Mouse (Mus musculus) gastrocnemius, postnatal 14 days (tissue): ENCODE measurements around the gene Cenpa. TPM values are rescaled to one million over a fixed set of nuclear protein-coding genes. Genes with fewer than 3 reads are reported as not detected.

ENCODE experiments used
- DNase-seq: peaks from one replicate; pipeline ENCODE4 v3.0.0; 2021; ENCODE audit warnings: mixed read lengths
- intact Hi-C: fragments of 180-260 bp; cut with DNase I; formaldehyde crosslinking; loops from one replicate; pipeline ENCODE4 v1.15.1; 2025; ENCODE audit warnings: low total_unique reads
- total RNA-seq, 2 experiments: library from RNA; stranded (reverse); gene quantifications; 2 replicates each; pipeline ENCODE4 v1.2.3; 2021

Cenpa gene
- total RNA-seq, 2 experiments from 2014 or later, result 7.0 to 10.2 TPM

DNA sequence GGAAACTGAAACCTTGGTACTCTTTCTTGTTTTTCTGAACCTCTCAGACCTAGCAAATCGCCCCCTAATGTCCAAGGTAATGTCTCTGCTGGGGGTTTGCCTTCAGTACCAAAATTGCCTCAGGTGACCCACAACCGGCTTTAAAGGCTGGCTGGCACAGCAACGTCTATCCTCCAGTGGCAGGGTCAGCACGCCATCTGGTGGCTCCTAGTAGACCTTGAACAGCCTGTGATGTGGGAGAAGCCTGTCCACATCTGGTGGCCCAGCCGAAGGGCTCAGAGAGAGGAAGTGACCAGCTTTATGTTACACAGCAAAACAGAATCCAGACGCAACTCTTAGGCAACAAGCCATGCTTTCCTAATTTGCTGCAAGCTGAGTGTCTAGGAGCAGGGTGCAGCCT is 28.5 kb upstream of the Cenpa start:
- intact Hi-C loops, result loop anchor here (10.0 kb wide), 1 partner anchor 223 kb away; no protein-coding TSS in a partner anchor
- DNase-seq, result peak; percentile 74

DNA sequence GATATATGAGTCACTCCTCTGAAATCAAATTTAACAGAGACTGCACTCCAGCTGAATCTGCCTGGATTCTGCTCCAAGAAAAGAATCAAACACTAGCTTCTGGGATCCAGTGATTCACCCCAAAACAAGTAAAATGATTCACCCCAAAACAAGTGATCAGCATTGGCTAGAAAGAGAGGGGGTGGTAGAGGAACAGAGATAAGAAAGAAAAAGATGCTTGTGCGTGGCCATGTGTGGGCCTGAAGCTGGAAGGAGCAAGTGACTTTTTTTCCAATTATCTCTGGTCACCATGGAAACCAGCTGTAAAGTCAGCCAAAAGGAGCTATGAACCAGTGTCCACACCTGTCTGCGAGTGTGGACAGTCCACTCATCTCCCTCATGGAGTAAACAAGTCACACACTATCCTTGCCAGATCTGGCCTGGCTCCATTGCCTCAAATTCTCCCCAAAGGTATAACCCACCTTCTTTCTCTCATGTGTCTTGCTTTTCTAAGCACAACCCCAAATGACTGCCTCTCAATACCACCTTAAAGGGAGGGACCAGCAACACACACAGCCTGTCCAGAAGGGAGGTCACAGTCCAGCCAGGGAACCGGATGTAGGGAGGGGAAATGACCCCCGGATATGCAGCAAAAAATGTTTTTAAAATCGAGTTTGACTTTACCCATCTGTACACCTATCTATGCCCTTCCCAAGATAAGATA is 22.9 kb upstream of the Cenpa start:
- no peak for DNase-seq
- intact Hi-C loops, result no loop called here

DNA sequence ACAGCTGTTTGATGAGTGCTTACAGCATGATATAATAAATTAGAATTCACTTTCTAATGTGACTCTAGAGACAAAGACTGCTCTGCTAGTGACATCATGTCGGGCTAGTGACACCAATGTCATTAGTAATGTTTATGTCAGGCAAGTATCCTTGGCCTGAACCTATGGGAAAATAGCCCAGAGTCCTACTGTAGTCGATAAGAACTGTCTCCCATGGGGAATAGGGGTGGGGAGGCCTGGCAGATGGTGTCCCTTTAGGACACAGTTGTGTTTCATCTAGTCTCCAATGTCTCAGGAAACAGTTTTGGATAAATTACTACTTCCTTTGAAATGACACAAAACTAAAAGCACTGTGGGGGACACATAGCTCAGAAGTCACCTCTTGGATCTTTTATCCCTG is 20.5 kb upstream of the Cenpa start:
- intact Hi-C loops, result no loop called here
- DNase-seq, result no peak

DNA sequence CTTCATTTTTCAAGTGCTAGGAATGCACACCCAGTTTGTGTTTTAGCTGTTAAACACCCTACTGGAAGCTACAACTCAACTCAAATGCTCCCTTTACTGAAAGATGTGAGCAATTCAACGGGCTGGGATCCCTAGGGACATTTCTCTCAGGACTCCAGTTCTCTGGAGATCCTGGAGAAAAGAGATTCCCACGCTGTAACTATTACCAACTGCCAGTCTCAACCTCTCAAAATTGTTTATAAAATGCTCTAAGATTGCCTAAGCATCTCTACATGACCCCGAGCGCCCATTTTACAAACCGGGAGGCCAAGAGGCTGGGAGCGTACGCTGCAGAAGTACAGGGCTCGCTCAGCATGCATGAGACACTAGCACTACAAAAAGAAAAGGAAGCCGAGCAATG is 19.2 kb upstream of the Cenpa start:
- DNase-seq, result no peak
- intact Hi-C loops, result no loop called here

DNA sequence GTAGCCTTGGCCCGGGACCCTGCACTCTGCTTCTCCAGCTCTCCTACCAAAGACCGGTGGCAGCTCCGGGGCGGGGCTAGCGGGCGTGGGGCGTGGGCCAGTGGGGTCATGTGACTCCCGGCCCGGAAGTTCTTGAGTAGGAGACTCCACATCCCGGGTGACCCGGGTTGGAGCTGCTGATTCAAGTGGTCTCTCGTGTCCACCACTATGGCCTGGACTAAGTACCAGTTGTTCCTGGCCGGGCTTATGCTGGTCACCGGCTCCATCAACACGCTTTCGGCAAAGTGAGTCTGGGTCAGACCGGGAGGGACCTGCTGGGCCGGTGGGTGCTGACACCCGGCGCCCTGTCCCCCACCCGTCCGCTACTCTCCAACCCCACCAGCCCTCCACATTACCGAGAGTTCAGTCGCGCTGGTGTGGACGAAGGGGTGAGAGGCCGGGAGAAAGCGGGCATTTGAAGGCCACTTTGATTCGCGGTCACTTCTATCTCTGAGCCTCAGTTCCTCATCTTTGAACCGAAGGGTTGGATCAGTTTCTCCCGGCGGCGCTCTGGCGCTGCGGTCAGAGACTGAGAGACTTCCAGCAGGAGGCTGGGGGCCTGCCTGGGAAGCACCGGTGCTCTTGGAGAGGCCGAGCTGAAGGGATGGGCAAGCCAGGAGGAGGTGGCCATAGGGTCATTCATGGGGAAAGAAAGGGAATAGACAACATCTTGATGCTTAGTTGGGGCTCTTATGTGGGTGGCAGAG is 18.6 kb upstream of the Cenpa start, which contains the start of gene Slc35f6:
Gene Slc35f6 (plus strand): TSS at position 119 of the 746 bp plus-strand sequence.
- intact Hi-C loops, result no loop called here
- DNase-seq, result peak; percentile 94

DNA sequence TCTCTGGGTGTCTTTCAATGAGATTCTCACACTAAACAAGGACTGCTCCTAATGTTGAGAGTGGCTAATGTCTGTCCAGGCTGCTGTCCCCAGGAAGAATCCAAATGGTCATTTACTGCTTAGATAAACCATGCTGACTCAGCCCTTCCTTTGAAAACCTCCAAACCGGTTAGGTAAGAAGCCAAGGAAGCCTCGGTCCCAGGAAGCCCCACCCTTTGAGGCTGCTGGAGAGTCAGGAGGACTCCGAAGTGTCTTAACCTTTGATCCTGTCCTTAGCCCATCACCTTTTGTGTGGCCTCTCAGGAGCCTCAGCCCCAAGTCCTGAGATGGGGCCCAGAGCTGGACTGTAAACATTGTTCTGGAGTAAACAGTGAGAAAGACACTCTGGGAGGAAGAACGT is 17.0 kb upstream of the Cenpa start:
- intact Hi-C loops, result no loop called here
- DNase-seq, result no peak

DNA sequence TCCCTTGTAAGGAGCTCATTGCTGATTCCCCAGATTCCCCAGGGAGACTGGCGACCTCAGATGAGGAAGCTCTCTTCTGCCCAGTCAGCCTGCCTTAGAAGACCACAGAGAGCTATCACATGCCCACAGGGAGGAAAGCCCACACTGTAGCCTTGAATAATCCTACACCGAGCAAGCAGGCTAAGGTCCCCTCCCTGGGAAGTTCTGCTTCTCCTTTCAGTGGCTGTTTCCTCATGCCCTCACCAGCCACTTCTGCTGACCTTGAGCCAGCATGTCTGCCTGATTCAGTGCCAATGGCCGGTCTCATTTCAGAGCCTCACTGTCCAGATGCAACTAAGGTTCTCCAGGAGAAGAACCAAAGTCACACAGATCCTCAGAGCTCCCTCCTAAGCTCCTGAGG is 15.8 kb upstream of the Cenpa start:
- DNase-seq, result peak; percentile 24
- intact Hi-C loops, result no loop called here

DNA sequence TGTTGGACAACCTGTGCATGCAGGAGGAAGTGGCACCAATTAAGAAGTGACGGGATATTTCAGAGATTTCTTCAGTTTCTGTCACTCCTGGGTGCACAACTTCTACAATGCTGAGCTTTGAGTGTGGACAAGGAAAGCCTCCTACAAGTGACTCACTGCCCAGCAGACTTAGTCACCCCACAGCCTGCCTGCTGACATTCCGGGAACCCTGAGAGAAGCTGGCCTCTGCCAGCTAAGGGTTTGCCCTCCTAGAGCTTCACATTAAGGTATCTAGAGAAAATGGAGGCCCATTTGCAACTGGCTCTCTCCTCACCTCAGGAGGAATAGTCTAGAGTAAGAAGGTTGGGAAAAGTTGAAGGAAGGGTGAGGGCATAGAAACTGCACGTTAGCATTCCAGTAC is 15.0 kb upstream of the Cenpa start:
- intact Hi-C loops, result no loop called here
- no peak for DNase-seq

DNA sequence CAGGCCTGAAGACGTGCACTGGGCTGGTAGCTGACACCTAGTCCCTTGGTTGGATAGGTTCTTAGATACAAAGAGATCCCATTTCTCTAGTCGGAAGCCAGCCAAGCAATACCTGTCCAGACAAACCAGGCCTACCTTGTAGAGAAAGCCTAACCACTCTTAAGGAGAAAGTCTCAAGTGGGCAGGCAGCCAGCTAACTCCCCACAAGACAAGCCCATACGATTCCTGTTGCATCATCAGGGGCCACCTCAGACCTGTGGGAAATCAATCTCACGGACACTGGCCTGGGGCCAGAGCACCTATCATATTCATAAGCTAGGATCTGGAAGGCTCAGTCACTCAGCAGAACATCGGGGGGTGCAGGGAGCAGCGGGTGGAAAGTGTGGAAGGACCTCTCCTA is 13.3 kb upstream of the Cenpa start:
- DNase-seq, result no peak
- intact Hi-C loops, result no loop called here

DNA sequence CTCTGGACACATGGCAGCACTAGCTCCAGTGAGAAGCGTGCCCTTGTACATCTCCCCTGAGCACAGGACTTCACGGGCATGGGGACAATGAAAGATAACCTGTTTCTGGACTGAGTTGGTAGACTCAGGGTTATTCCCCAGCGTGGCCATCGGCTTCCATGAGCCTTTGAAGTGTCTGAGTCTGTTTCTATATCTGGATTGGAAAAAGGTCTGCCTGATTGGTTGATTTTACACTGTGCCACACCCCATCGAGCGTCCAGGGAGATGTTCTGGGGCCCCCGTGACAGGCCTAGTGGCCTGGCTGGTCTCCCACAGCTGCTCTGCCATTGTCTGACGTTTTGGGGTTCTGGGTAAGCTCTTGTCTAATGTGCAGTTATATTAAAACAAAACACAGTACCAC is 11.5 kb upstream of the Cenpa start:
- intact Hi-C loops, result no loop called here
- DNase-seq, result no peak

DNA sequence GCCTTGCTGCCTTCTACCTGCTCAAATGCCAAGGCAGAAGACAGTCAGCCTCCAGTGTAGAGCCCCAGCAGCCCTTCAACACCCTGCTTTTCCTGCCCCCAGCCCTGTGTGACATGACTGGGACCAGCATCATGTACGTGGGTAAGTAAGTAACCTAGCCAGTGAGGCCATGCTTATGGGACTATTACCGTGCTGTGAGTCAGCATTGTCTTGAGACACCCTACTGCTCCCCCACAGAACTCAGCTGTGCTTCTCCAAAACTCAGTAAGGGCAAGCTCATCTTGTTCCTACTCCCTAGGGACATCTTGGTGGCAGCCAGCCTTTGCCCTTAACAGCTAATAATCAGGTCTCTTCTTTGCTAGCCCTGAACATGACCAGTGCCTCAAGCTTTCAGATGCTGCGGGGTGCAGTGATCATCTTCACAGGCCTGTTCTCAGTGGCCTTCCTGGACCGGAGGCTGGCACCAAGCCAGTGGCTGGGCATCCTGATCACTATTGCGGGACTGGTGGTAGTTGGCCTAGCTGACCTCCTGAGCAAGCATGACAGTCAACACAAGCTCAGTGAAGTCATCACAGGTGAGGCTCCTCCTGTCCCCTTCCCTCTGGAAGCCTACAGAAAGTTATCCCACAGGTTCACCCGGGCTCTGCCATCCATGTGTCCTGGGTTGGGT is 10.9 kb upstream of the Cenpa start:
- no peak for DNase-seq

DNA sequence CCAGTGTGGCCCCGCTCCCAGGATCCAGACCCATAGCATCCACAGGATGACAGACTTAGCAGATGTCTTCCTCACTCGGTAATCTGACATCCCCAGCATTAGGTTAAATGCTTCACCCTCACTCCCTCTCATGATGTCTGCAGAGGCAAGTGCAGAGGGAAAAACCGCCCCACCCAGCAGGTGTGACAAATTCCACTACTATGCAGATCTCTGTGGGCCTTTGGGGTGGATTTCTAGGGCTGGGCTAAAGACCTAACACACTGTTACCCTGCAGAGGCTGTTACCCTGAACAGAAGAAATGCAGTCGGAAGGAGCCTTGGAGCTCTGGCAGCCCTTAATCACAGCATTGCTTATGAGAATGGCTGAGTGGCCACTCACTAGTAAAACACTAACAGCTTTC is 7.5 kb upstream of the Cenpa start:
- no peak for DNase-seq
- intact Hi-C loops, result no loop called here

More for the DNA sequence above, 10.9 kb upstream of the Cenpa start:
- intact Hi-C loops, result no loop called here

DNA sequence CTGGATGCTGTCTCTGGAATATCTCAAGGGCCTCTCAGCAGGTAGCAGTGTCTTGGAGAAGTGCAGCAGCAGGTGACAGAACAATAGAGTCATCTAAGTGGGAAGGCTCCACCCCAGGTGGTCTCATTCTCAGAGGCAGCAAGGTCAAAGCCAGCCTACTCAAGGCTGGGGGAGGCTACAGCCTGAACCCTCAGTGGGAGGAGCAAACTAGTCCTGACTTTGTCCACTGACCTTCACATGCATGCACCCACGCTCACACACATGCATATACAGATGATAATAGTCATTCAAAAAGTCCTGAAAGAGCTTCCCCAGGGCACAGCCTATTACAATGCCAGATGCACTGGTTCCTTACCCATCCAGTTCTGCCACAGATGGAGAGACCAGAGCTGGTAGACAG is 6.3 kb upstream of the Cenpa start:
- no peak for DNase-seq
- intact Hi-C loops, result no loop called here

DNA sequence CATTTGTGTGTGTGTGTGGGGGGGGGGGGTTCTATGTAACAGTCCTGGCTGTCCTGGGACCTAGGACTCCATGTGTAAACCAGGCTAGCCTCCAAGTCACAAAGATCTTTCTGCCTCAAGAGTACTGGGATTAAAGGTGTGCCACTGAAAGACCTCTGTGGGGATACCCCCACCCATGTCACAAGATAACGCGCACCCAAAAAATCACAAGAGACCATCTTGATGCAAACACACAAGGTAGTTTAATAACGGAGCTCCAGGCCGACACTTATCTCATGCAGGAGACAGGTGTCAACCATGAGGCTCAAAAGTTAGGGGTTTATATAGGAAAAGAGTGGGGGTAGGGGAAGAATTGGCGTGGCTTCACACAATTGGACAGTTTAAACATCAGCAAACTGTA is 5.8 kb upstream of the Cenpa start:
- intact Hi-C loops, result no loop called here
- DNase-seq, result no peak

DNA sequence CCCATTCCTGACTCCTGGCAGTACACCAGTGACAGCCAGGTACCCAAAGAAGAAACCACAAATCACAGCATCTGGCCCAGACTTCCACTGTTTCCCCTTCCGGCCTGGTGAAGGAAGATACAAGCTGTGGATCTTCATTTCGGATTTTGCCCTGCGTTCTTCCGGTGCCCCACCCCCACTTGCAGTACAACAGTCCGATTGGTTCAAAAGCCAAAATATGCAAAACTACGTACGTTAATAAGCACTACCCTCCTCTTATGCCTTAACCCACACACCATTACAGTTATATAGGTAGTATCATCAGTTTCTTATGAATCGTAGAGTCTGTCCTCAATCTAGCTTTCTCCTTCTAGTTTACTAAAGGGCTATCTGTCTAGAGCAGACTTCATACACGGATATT is 1.2 kb upstream of the Cenpa start:
- intact Hi-C loops, result no loop called here
- DNase-seq, result no peak

DNA sequence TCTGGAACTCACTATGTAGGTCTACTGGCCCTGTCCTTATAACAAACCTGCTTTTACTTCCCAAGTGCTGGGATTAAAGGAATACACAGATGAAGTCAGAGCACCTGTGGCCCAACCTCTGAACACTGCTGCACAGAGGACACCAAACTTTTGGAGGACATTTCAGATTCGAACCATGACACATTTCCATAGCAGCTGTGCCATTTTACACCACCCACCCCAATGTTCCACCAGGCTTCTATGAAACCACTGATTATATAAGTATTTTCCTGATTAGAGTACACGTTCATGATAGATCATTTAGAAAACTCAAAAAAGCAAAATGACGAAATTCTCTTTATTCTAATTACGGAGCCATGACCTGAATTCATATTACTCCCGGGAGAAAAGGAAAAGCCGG is 609 bp upstream of the Cenpa start:
- intact Hi-C loops, result no loop called here
- DNase-seq, result no peak

DNA sequence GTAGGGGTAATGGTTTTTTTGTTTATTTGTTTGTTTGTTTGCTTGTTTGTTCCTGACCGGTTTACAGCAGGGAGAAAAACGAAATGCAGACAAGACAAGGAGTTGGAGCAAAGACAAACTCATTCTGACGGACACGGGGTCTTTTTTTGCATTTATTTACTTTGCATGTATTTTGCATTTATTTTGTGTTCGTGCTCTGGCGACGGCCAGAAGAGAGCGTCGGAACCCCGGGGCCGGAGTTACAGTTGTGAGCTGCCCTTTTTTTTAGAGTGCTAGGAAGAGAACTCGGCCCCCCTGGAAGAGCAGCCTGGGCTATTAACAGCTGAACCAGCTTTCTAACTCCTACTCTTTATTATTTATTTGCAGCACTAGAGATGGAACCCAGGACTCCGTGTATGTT is 638 bp downstream of the Cenpa start:
- intact Hi-C loops, result no loop called here
- DNase-seq, result no peak

DNA sequence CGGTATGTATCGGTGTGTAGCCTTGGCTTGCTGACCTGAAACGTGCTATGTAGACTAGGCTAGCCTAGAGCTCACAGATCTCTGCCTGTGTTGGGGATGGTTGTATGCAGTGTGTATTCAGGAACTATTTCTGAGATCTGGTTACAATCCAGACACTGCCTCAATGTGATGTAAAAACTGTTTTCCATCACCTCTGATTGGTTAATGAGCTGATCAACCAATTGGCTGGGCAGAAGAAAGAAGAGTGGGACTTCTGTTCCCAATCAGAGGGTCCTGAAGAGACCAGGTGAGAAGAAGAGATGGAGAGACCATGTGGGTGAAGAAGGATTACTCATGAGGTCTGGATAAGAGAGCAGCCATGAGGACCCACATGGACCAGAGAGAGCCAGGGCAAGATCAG is 1.1 kb downstream of the Cenpa start:
- intact Hi-C loops, result no loop called here
- no peak for DNase-seq

DNA sequence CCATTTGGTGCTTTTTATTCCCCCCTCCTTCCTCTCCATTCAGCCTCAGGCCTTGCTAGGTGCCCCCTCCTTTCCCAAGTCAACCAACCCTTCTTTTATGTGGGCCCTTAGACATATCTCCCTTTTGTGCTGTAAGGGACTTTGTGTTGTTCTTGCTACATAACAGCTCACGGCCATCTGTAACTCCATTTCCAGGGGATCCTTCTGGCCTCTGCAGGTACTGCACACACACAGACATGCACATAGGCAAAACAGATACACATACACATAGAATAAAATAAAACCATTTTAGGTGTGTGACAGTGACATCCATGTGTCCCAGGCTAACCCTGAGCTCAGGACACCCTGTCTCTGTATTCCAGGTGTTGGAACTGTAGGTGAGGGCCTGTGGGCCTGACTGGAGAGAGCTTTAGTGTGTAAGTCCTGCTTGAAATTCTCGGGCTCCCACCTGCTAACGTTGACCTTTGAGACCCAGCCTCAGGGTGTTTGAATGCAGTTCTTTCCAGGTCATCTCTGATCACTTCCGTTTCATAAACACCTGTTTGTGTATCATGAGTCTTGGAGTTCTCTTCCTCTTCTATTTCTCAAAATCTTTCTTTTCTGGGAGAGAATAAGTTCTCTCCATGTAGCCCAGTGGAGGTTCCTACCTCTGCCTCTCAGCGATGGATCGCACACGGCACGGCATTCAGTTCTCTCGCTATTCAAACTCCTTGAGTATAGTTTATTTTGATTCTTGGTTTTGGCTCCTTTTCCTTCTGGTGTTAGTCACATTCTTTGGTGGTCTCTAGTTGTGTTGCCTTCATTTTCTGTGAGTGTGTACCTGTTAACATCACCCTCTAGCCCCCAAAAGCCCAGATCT is 2.3 kb downstream of the Cenpa start:
- DNase-seq, result no peak
- intact Hi-C loops, result no loop called here

DNA sequence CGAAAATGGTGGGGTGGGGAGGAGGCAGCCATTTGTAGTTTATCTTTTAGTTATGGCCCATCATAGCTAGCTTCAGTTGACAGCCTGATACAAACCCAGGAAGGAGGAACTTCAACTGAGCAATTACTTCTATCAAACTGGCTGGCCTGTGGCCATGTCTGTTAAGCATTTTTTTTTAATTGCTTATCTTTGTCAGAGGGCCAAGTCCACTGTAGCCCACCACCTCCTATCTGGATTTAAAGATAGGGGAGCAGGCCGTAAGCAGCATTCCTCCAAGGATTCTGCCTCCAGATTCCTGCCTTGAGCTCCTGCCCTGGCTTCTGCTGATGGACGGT is 2.9 kb downstream of the Cenpa start:
- intact Hi-C loops, result no loop called here
- DNase-seq, result no peak
